Comparison of ENCODE assay signal across 23 mouse cellular contexts in genomic region chr4:110201680-110202079, GRCm38 (mm10).
DNase-seq lines count a peak whose midpoint lies in the region; ATAC-seq and TF ChIP-seq lines count a peak whose summit lies in the region.
"Had no signal": no experiment of that assay in that cellular context is flagged by ENCODE, and none has a peak within 500 bp of the region (broad histone marks: within the 10 kb centered on the region; RNA-seq: fewer than 3 reads in every experiment).

No protein-coding gene starts in this region.

- H3K9ac ChIP-seq in hindbrain, embryonic 14.5 days, result no peak overlapping the region
- no peak overlapping the region for H3K9ac ChIP-seq in midbrain, embryonic 13.5 days (replicated peaks)
- H3K9ac ChIP-seq in midbrain, postnatal 0 days (replicated peaks; ENCODE audit: low read length, poor library complexity, severe bottlenecking), result no peak overlapping the region
- no peak overlapping the region for H3K9ac ChIP-seq in hindbrain, postnatal 0 days (replicated peaks; ENCODE audit: low read length)
- H3K9ac ChIP-seq in neural tube, embryonic 15.5 days (replicated peaks), result no peak overlapping the region
- H3K9ac ChIP-seq: embryonic facial prominence, embryonic 12.5 days; embryonic facial prominence, embryonic 15.5 days; forebrain, embryonic 12.5 days; forebrain, embryonic 15.5 days; intestine, embryonic 15.5 days had no signal

- H3K27me3 ChIP-seq in hindbrain, embryonic 14.5 days (ENCODE audit: control insufficient read depth, insufficient read depth, low read length), result no peaks in the 10 kb centered on the region
- H3K27me3 ChIP-seq in hindbrain, embryonic 10.5 days (ENCODE audit: insufficient read depth, poor library complexity, severe bottlenecking), result no peaks in the 10 kb centered on the region
- H3K27me3 ChIP-seq in midbrain, embryonic 13.5 days, result no peaks in the 10 kb centered on the region
- H3K27me3 ChIP-seq in midbrain, postnatal 0 days (ENCODE audit: insufficient read depth, low read length), result no peaks in the 10 kb centered on the region
- H3K27me3 ChIP-seq in hindbrain, postnatal 0 days (ENCODE audit: insufficient read depth, low read length), result no peaks in the 10 kb centered on the region
- H3K27me3 ChIP-seq in neural tube, embryonic 15.5 days (replicated peaks), result no peaks in the 10 kb centered on the region
- H3K27me3 ChIP-seq: embryonic facial prominence, embryonic 12.5 days; embryonic facial prominence, embryonic 15.5 days; forebrain, embryonic 12.5 days; forebrain, embryonic 15.5 days; intestine, embryonic 15.5 days had no signal

- no peak overlapping the region for H3K4me2 ChIP-seq in hindbrain, embryonic 14.5 days (replicated peaks)
- no peak overlapping the region for H3K4me2 ChIP-seq in midbrain, embryonic 13.5 days (replicated peaks)
- no peak overlapping the region for H3K4me2 ChIP-seq in midbrain, postnatal 0 days (ENCODE audit: low read depth, low read length, poor library complexity, severe bottlenecking)
- H3K4me2 ChIP-seq in hindbrain, postnatal 0 days (ENCODE audit: low read depth, low read length), result no peak overlapping the region
- no peak overlapping the region for H3K4me2 ChIP-seq in neural tube, embryonic 15.5 days
- H3K4me2 ChIP-seq: embryonic facial prominence, embryonic 12.5 days; embryonic facial prominence, embryonic 15.5 days; forebrain, embryonic 12.5 days; forebrain, embryonic 15.5 days; heart, embryonic 11.5 days; intestine, embryonic 15.5 days had no signal

- peaks cover 5% of the 10 kb centered on the region; the same call in 1 of the 2 replicates for H3K4me1 ChIP-seq in hindbrain, embryonic 14.5 days (replicated peaks; ENCODE audit: control insufficient read depth, insufficient read depth, low read length)
- H3K4me1 ChIP-seq in hindbrain, embryonic 10.5 days (replicated peaks), result no peaks in the 10 kb centered on the region
- H3K4me1 ChIP-seq in midbrain, embryonic 13.5 days (replicated peaks), result peaks cover 5% of the 10 kb centered on the region; the same call in 1 of the 2 replicates
- no peaks in the 10 kb centered on the region for H3K4me1 ChIP-seq in midbrain, postnatal 0 days (ENCODE audit: insufficient read depth, low read length)
- no peaks in the 10 kb centered on the region for H3K4me1 ChIP-seq in hindbrain, postnatal 0 days (ENCODE audit: insufficient read depth, low read length)
- H3K4me1 ChIP-seq in neural tube, embryonic 15.5 days, result 0 out of 2 replicates have a peak, but pooled peaks cover 3% of the 10 kb centered on the region
- H3K4me1 ChIP-seq: embryonic facial prominence, embryonic 12.5 days; embryonic facial prominence, embryonic 15.5 days; intestine, embryonic 15.5 days had no signal

- ATAC-seq in hindbrain, embryonic 14.5 days (ENCODE audit: low FRiP score), result no peak
- ATAC-seq in midbrain, embryonic 13.5 days, result 0 out of 2 replicates have a peak, but pooled peaks have one; percentile 58
- ATAC-seq in midbrain, postnatal 0 days (ENCODE audit: low FRiP score), result no peak
- 0 out of 2 replicates have a peak, but pooled peaks have one; percentile 32 for ATAC-seq in hindbrain, postnatal 0 days
- ATAC-seq in neural tube, embryonic 15.5 days (ENCODE audit: low FRiP score), result 0 out of 2 replicates have a peak, but pooled peaks have one; percentile 50
- ATAC-seq: CD4-positive, CD25-positive, alpha-beta regulatory T cell, adult 4 months; forebrain, embryonic 15.5 days; intestine, embryonic 15.5 days had no signal

- no peaks in the 10 kb centered on the region for H3K9me3 ChIP-seq in hindbrain, embryonic 14.5 days (ENCODE audit: control insufficient read depth, low read length)
- H3K9me3 ChIP-seq in hindbrain, embryonic 10.5 days, result 0 out of 2 replicates have a peak, but pooled peaks cover 3% of the 10 kb centered on the region
- no peaks in the 10 kb centered on the region for H3K9me3 ChIP-seq in midbrain, embryonic 13.5 days
- no peaks in the 10 kb centered on the region for H3K9me3 ChIP-seq in midbrain, postnatal 0 days (ENCODE audit: low read length)
- H3K9me3 ChIP-seq in hindbrain, postnatal 0 days (ENCODE audit: low read length), result no peaks in the 10 kb centered on the region
- no peaks in the 10 kb centered on the region for H3K9me3 ChIP-seq in neural tube, embryonic 15.5 days (replicated peaks)
- H3K9me3 ChIP-seq: embryonic facial prominence, embryonic 12.5 days; embryonic facial prominence, embryonic 15.5 days; forebrain, embryonic 12.5 days; forebrain, embryonic 15.5 days; intestine, embryonic 15.5 days had no signal

- WGBS in hindbrain, embryonic 14.5 days, result 77% methylated on average over 3 of the region's 3 CpGs
- WGBS in hindbrain, embryonic 10.5 days, result 90% methylated on average over 3 of the region's 3 CpGs
- WGBS in midbrain, embryonic 13.5 days, result 71% methylated on average over 3 of the region's 3 CpGs
- WGBS in midbrain, postnatal 0 days, result 88% methylated on average over 3 of the region's 3 CpGs
- WGBS in hindbrain, postnatal 0 days, result 75% methylated on average over 3 of the region's 3 CpGs
- 79% methylated on average over 3 of the region's 3 CpGs for WGBS in neural tube, embryonic 15.5 days

- H3K27ac ChIP-seq in hindbrain, embryonic 14.5 days, result 0 out of 2 replicates have a peak overlapping the region, but pooled peaks have one; percentile 24
- H3K27ac ChIP-seq in hindbrain, embryonic 10.5 days, result no peak overlapping the region
- no peak overlapping the region for H3K27ac ChIP-seq in midbrain, embryonic 13.5 days
- no peak overlapping the region for H3K27ac ChIP-seq in midbrain, postnatal 0 days (ENCODE audit: low read depth, low read length)
- no peak overlapping the region for H3K27ac ChIP-seq in hindbrain, postnatal 0 days
- H3K27ac ChIP-seq in neural tube, embryonic 15.5 days (replicated peaks), result 0 out of 2 replicates have a peak overlapping the region, but pooled peaks have one; percentile 0
- H3K27ac ChIP-seq: embryonic facial prominence, embryonic 12.5 days; embryonic facial prominence, embryonic 15.5 days; forebrain, embryonic 12.5 days; forebrain, embryonic 15.5 days; gastrocnemius, adult 2 months; intestine, embryonic 15.5 days had no signal

- no peak overlapping the region for H3K4me3 ChIP-seq in hindbrain, embryonic 14.5 days (replicated peaks; ENCODE audit: low read length)
- H3K4me3 ChIP-seq in hindbrain, embryonic 10.5 days, result no peak overlapping the region
- H3K4me3 ChIP-seq in midbrain, embryonic 13.5 days (replicated peaks), result no peak overlapping the region
- no peak overlapping the region for H3K4me3 ChIP-seq in midbrain, postnatal 0 days (ENCODE audit: low read depth, low read length)
- H3K4me3 ChIP-seq in hindbrain, postnatal 0 days (ENCODE audit: low read length), result no peak overlapping the region
- H3K4me3 ChIP-seq in neural tube, embryonic 15.5 days (replicated peaks), result no peak overlapping the region
- H3K4me3 ChIP-seq: embryonic facial prominence, embryonic 12.5 days; embryonic facial prominence, embryonic 15.5 days; erythroblast, embryonic 14.5 days; forebrain, embryonic 12.5 days; forebrain, embryonic 15.5 days; gastrocnemius, adult 2 months; intestine, embryonic 15.5 days had no signal

- TF ChIP-seq CTCF in midbrain, postnatal 0 days (IDR thresholded peaks at IDR 0.05), result no peak
- no peak for TF ChIP-seq CTCF in hindbrain, postnatal 0 days (IDR thresholded peaks at IDR 0.05; ENCODE audit: low read depth)

- peaks cover 27% of the 10 kb centered on the region for H3K36me3 ChIP-seq in hindbrain, embryonic 14.5 days (replicated peaks; ENCODE audit: control insufficient read depth, insufficient read depth)
- peaks cover 7% of the 10 kb centered on the region for H3K36me3 ChIP-seq in hindbrain, embryonic 10.5 days
- peaks cover 9% of the 10 kb centered on the region for H3K36me3 ChIP-seq in midbrain, embryonic 13.5 days
- H3K36me3 ChIP-seq in midbrain, postnatal 0 days (ENCODE audit: insufficient read depth, low read length), result 0 out of 2 replicates have a peak, but pooled peaks cover 3% of the 10 kb centered on the region
- no peaks in the 10 kb centered on the region for H3K36me3 ChIP-seq in hindbrain, postnatal 0 days (ENCODE audit: insufficient read depth, low read length)
- H3K36me3 ChIP-seq in neural tube, embryonic 15.5 days, result peaks cover 4% of the 10 kb centered on the region; the same call in 1 of the 2 replicates
- H3K36me3 ChIP-seq: embryonic facial prominence, embryonic 12.5 days; embryonic facial prominence, embryonic 15.5 days; intestine, embryonic 15.5 days had no signal

- no peak for DNase-seq in hindbrain, embryonic 14.5 days (ENCODE audit: low spot score)
- no peak for DNase-seq in hindbrain, embryonic 10.5 days (ENCODE audit: low spot score)
- DNase-seq in midbrain, postnatal 0 days (ENCODE audit: low spot score), result no peak
- DNase-seq in hindbrain, postnatal 0 days (ENCODE audit: low spot score), result no peak
- DNase-seq: adrenal gland, adult 2 months; adrenal gland, postnatal 14 days; cerebellum, adult 11 months; cerebellum, adult 2 months; cerebellum, adult 9-11 months; cerebellum, postnatal 25 days; gastrocnemius, adult 2 months; gastrocnemius, postnatal 14 days; heart, adult 11 months had no signal

Comparison
In these comparisons a context has a peak if more than half of its experiments do, and no peak if none do; other contexts are left out.
1. ATAC-seq: peak in midbrain, embryonic 13.5 days (single experiment), hindbrain, postnatal 0 days (single experiment) and neural tube, embryonic 15.5 days (single experiment); none in hindbrain, embryonic 14.5 days (single experiment) and midbrain, postnatal 0 days (single experiment).
2. H3K27ac ChIP-seq: peak in hindbrain, embryonic 14.5 days (single experiment) and neural tube, embryonic 15.5 days (single experiment); none in hindbrain, embryonic 10.5 days (single experiment), midbrain, embryonic 13.5 days (single experiment), midbrain, postnatal 0 days (single experiment) and hindbrain, postnatal 0 days (single experiment).